Mouse (Mus musculus): Measurements from ENCODE around the gene Usp22. TPM values are rescaled to one million over a fixed set of nuclear protein-coding genes. Genes with fewer than 3 reads are reported as not detected.
"Not testable (repeated sequence)": the region's sequence is repeated elsewhere in the genome, so short reads cannot be mapped to it uniquely, and the experiment has no call there.

The Usp22 gene
- polyA plus RNA-seq, 1 experiment from 2014 or later: 106 TPM

DNA sequence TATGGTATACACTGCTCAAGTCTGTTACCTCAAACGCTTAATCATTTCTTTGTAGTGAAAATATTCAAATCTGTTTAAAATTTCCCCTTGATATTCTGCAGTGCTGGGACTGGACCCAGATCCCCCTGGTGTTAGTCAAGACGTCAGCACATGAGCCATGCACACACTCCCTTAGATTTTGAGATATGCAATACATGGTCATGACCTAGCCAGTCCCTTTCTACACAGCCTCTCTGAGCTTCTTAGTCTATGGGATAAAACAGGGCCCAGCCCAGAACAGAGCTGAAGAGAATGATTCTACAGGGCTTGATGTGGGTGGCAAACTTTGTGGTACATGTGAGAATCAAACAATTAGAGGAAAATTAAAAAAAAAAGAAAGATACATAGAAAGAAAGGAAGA, 33.2 kb downstream of the Usp22 start:
- no peak for ATAC-seq (ENCODE audit: insufficient number of reproducible peaks, low FRiP score)
- WGBS: 67% methylated on average over 2 of the region's 2 CpGs
- no peak overlapping the region for H3K4me2 ChIP-seq
- no peaks in the 10 kb centered on the region for H3K9me3 ChIP-seq (replicated peaks)
- no peak overlapping the region for H3K9ac ChIP-seq
- no peak overlapping the region for H3K4me3 ChIP-seq
- no peak overlapping the region for H3K27ac ChIP-seq (ENCODE audit: poor library complexity, severe bottlenecking)
- H3K36me3 ChIP-seq: no peaks in the 10 kb centered on the region
- peaks cover 10% of the 10 kb centered on the region for H3K27me3 ChIP-seq (replicated peaks)
- peaks cover 15% of the 10 kb centered on the region for H3K4me1 ChIP-seq (replicated peaks)

DNA sequence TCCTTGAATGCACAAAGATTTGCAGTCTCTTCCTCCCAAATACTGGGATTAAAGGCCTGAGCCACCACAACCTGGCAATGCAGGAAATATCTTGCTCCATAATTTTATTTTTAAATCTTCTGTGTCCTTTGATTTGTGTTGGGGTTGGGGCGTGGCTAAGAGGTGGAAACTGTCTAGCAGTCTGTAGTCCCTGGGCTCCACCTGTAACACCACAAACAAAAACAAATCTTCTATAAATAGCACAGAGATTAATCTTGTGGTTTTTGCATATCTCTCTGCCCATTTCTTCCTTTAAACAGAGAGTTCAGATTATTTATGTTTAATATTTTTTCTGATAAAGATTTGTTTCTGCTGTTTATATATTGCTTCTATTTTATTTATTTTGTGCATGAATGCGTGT, 41.9 kb downstream of the Usp22 start:
- 73% methylated on average over 2 of the region's 2 CpGs for WGBS
- no peak overlapping the region for H3K9ac ChIP-seq
- ATAC-seq (ENCODE audit: insufficient number of reproducible peaks, low FRiP score): no peak

DNA sequence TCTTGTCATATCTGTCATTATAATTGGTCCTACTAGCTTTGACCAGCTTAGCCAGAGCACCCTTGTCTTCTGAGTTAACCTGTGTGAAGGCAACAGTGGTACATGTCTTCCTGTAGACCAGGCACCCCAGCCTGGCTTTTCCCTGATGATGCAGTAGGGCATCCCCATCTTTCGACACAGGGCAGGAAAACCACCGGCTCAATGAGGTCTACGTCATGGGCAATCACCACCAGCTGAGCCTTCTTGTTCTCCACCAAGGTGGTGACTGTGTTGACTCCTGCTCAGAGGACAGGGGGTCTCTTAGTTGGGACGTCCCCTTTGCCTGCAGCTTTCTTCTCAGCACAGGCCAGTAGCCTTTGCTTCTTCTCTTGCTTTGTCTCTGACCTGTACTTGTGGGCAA, 44.2 kb downstream of the Usp22 start:
- not testable (repeated sequence) for H3K9ac ChIP-seq; H3K27me3 ChIP-seq (replicated peaks); ATAC-seq (ENCODE audit: insufficient number of reproducible peaks, low FRiP score); H3K9me3 ChIP-seq (replicated peaks); H3K4me3 ChIP-seq; H3K4me1 ChIP-seq (replicated peaks); H3K4me2 ChIP-seq; H3K27ac ChIP-seq (ENCODE audit: poor library complexity, severe bottlenecking); H3K36me3 ChIP-seq
- WGBS: 75% methylated on average over 4 of the region's 4 CpGs

More for the DNA sequence above, 41.9 kb downstream of the Usp22 start:
- Histone ChIP-seq H3K27ac (ENCODE audit: poor library complexity, severe bottlenecking) (no peak overlapping the region), H3K4me1 (replicated peaks) (no peaks in the 10 kb centered on the region), H3K9me3 (replicated peaks) (no peaks in the 10 kb centered on the region), H3K36me3 (no peaks in the 10 kb centered on the region), H3K27me3 (replicated peaks) (no peaks in the 10 kb centered on the region), H3K4me2 (no peak overlapping the region), H3K4me3 (no peak overlapping the region)

DNA sequence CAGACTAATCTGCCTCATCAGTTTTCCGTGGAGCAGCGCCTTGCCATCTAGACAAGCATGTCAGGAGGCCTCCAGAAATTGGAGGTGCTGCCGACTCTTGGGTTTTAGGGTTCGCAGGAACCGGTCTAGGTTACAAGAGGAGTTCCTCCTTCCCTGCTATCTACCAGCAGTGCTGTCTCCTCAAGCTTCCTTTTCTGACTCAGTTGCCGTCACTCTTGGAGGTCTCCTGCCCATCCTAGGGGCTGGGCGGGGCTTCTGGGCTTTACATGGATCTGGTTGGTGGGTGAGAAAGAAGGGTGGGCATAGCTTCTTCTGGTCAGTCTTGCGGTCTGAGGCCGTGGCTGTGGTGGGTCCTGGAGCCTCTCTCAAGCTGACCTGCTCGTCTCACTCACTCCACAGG, 45.5 kb downstream of the Usp22 start:
- no peaks in the 10 kb centered on the region for H3K36me3 ChIP-seq
- no peaks in the 10 kb centered on the region for H3K4me1 ChIP-seq (replicated peaks)
- ATAC-seq (ENCODE audit: insufficient number of reproducible peaks, low FRiP score): no peak
- H3K4me3 ChIP-seq: no peak overlapping the region
- H3K4me2 ChIP-seq: no peak overlapping the region
- H3K27me3 ChIP-seq (replicated peaks): no peaks in the 10 kb centered on the region
- H3K27ac ChIP-seq (ENCODE audit: poor library complexity, severe bottlenecking): no peak overlapping the region
- 37% methylated on average over 10 of the region's 10 CpGs for whole genome bisulfite sequencing
- H3K9ac ChIP-seq: no peak overlapping the region
- H3K9me3 ChIP-seq (replicated peaks): no peaks in the 10 kb centered on the region

DNA sequence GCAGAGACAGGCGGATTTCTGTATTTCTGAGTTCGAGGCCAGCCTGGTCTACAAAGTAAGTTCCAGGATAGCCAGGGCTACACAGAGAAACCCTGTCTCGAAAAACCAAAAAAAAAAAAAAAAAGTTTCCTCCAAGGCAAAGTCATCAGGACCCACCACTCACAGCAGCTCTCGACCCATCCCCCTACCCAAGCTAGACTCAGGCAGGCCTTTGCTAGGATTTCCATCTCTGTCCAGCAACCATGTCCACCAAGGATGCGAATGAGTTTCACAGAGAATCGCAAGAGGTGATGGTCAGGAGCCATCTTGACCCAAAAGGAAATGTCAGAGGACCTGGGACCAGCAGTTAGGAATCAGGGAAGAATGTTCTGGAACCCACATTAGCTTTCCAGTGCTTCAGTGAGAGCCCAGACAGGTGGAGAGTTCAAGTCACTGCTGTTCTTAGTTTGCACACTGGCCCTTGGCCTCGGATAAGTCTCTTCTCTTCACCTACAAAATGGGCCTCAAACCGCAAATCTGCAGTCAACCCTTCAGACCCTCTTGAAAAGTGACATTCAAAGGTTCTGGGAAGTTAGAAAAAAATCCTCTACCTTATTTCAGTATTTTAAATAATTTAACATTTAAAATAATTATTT, 47.3 kb downstream of the Usp22 start:
- H3K4me3 ChIP-seq: no peak overlapping the region
- no peaks in the 10 kb centered on the region for H3K36me3 ChIP-seq
- no peak overlapping the region for H3K9ac ChIP-seq
- WGBS: 85% methylated on average over 8 of the region's 8 CpGs
- ATAC-seq (ENCODE audit: insufficient number of reproducible peaks, low FRiP score): no peak
- H3K27ac ChIP-seq (ENCODE audit: poor library complexity, severe bottlenecking): no peak overlapping the region
- H3K9me3 ChIP-seq (replicated peaks): no peaks in the 10 kb centered on the region
- H3K27me3 ChIP-seq (replicated peaks): no peaks in the 10 kb centered on the region
- H3K4me1 ChIP-seq (replicated peaks): no peaks in the 10 kb centered on the region
- H3K4me2 ChIP-seq: no peak overlapping the region

DNA sequence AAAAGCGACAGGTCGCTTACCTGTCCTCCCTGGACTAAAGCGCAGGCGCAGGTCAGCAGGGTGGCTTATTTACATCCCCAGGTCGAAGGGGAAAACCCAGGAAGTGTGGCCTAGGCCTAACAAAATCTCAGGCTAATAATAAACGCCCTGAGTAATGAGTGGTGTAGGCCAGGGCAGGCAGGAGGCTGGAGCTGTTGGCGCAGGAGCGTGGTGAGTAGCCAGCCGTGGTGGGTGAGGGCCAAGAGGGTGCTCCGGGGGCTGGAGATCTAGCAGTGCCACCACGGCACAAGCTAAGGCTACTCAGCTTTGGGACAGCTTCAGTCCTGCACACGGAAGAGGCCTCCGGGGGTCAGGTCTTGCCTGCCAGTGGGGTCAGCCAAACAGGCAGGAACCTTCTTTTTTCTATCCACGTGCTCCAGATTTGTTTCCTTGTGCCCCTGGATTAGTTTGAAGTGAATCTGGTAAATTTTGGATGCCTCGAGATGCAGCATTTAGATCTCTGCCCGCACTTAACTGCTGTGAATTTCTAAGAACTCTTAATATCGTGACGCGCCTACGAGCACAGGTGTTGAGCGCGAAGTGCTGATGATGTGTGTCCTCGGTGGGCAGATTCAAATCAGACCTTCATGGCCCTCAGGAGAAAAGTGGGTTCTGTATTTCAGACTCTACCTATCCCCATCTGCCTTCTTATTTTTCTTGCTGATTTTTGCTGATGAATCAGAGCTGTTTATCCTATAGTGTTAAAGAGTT, 48.1 kb downstream of the Usp22 start, which contains the start of gene Tnfrsf13b:
Gene Tnfrsf13b, plus strand, starts transcription at position 150 of the 750 bp plus-strand sequence.
- H3K27ac ChIP-seq (ENCODE audit: poor library complexity, severe bottlenecking): no peak within 1 kb of the TSS
- H3K9me3 ChIP-seq (replicated peaks): no peaks in the 10 kb centered on the region
- WGBS: 81% methylated on average over 23 of the region's 23 CpGs
- no peak within 1 kb of the TSS for H3K9ac ChIP-seq
- no peak for ATAC-seq (ENCODE audit: insufficient number of reproducible peaks, low FRiP score)
- no peaks in the 10 kb centered on the region for H3K4me1 ChIP-seq (replicated peaks)
- H3K36me3 ChIP-seq: no peaks in the 10 kb centered on the region
- no peaks in the 10 kb centered on the region for H3K27me3 ChIP-seq (replicated peaks)
- no peak within 1 kb of the TSS for H3K4me3 ChIP-seq
- no peak within 1 kb of the TSS for H3K4me2 ChIP-seq

DNA sequence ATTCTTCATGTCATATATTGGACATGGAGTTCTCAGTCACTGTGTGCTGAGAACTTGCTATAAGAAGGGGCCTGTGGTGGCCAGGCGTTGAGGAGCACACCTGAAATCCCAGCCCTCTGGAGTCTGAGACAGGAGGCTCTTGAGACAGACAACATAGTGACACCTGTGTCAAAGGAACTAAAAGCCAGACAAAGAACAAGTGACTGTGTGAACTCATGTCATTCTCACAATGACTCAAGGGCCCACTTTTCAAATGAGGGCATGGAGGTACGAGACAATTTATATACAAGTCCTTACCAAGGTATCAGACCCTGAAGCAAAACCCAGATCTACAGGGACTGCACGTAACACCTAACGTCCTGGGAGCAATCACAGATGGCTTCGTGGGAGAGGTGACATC, 48.9 kb downstream of the Usp22 start:
- Histone ChIP-seq H3K4me2 (no peak overlapping the region), H3K4me3 (no peak overlapping the region), H3K27me3 (replicated peaks) (no peaks in the 10 kb centered on the region), H3K9me3 (replicated peaks) (no peaks in the 10 kb centered on the region), H3K4me1 (replicated peaks) (no peaks in the 10 kb centered on the region), H3K9ac (no peak overlapping the region), H3K27ac (ENCODE audit: poor library complexity, severe bottlenecking) (no peak overlapping the region), H3K36me3 (no peaks in the 10 kb centered on the region)
- ATAC-seq (ENCODE audit: insufficient number of reproducible peaks, low FRiP score): no peak
- 76% methylated on average over 5 of the region's 5 CpGs for WGBS

DNA sequence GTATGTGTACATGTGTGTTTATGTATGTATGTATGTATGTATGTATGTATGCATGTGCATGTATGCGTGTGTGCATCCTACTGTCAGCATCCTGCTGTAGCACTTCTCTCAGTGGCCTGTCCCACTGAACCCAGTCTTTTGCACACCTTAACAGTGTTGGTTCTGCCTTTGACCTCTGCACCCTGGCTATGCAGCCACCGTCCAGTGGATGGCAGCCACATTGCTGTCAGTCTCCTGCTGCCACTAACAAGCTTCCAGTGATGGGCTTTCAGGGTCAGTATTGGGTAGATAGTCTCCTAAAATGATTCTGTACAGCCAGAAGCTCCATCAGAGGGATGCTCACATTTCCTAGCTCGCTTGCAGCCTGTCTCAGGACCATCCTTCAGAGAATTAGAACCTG, 51.0 kb downstream of the Usp22 start:
- no peaks in the 10 kb centered on the region for H3K36me3 ChIP-seq
- 0 out of 2 replicates have a peak, but pooled peaks cover 1% of the 10 kb centered on the region for H3K9me3 ChIP-seq (replicated peaks)
- 57% methylated on average over 3 of the region's 3 CpGs for WGBS

DNA sequence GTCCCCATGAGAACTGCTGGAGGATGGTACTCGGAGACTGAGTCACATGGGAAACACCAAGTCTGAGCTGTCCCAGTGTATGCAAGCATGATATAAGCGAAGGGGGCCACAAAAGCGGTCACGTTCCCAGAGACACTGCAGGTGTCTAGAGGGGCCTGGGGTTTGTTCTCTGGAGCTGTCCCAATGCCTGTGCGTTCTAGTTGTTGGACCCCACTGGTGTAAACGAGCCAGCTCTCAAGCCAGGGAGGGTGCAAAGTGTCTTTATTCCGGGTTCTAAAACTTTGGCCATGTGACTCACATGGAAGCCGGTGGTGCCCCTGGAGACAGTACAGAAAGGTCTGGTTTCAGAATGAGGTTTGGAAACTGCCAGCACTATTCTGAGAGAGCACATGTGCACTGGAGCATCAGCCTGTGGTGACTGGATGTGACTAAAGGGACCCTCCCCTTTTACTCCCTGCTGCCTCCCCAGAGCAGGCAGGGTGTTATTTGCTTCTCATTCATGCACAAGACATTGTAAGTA, 52.0 kb downstream of the Usp22 start:
- H3K9ac ChIP-seq: no peak overlapping the region
- no peak overlapping the region for H3K27ac ChIP-seq (ENCODE audit: poor library complexity, severe bottlenecking)
- no peak overlapping the region for H3K4me3 ChIP-seq
- H3K4me1 ChIP-seq (replicated peaks): no peaks in the 10 kb centered on the region
- H3K27me3 ChIP-seq (replicated peaks): no peaks in the 10 kb centered on the region
- H3K9me3 ChIP-seq (replicated peaks): 0 out of 2 replicates have a peak, but pooled peaks cover 10% of the 10 kb centered on the region
- 79% methylated on average over 8 of the region's 8 CpGs for WGBS
- no peak overlapping the region for H3K4me2 ChIP-seq
- H3K36me3 ChIP-seq: no peaks in the 10 kb centered on the region
- ATAC-seq (ENCODE audit: insufficient number of reproducible peaks, low FRiP score): no peak

More for the DNA sequence above, 51.0 kb downstream of the Usp22 start:
- no peaks in the 10 kb centered on the region for H3K4me1 ChIP-seq (replicated peaks)
- no peak overlapping the region for H3K9ac ChIP-seq
- no peak overlapping the region for H3K27ac ChIP-seq (ENCODE audit: poor library complexity, severe bottlenecking)
- H3K4me3 ChIP-seq: no peak overlapping the region
- no peak overlapping the region for H3K4me2 ChIP-seq
- no peak for ATAC-seq (ENCODE audit: insufficient number of reproducible peaks, low FRiP score)
- H3K27me3 ChIP-seq (replicated peaks): no peaks in the 10 kb centered on the region

DNA sequence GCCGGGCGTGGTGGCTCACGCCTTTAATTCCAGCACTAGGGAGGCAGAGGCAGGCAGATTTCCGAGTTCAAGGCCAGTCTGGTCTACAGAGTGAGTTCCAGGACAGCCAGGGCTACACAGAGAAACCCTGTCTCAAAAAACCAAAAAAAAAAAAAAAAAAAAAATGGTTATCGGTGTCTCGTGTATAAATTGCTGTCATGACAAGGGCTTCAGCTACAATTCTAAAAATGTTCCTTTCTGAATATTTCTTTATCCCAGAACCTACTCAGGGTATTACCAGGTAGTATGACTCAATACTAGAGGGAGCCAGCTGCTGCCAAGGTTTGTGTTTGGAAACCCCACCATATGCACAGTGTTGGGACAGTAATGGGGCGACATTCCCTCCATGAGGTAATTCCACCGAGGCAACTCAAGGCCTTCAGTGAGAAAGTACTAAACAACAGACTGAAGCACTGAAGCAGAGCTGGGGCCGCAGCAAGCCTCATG, 52.5 kb downstream of the Usp22 start:
- Histone ChIP-seq H3K4me1 (replicated peaks) (no peaks in the 10 kb centered on the region), H3K27me3 (replicated peaks) (no peaks in the 10 kb centered on the region), H3K4me3 (no peak overlapping the region), H3K9me3 (replicated peaks) (0 out of 2 replicates have a peak, but pooled peaks cover 10% of the 10 kb centered on the region), H3K27ac (ENCODE audit: poor library complexity, severe bottlenecking) (no peak overlapping the region), H3K4me2 (no peak overlapping the region), H3K36me3 (no peaks in the 10 kb centered on the region), H3K9ac (no peak overlapping the region)
- 82% methylated on average over 9 of the region's 9 CpGs for WGBS
- no peak for ATAC-seq (ENCODE audit: insufficient number of reproducible peaks, low FRiP score)

DNA sequence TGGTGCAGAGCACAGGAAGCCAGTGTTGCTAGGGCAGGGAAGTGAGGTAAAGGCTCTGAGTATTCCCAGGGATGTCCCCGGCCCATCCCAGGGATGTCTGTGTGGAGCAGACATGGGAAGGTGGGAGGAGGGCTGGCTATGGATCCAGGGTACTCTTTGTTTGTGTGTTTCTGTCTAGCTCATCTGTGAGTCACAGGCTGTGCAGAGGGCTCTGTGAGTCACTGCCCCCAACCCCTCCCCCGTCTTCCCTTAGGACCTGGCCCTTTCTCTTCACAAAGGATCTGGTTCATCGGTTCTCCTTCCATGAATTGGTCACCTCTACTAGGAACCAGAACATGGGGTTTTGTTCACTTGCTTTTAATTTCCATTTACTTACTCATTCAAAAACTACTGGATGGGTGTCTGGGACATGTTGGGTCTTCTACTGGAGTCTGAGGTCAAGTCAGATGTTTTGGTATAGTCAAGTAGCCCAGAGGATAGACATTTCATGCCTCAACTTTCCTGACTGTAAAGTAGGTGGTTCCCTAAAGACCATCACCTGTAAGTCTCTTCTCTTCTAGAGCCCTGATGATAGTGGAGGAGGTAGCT, 54.8 kb downstream of the Usp22 start:
- H3K27ac ChIP-seq (ENCODE audit: poor library complexity, severe bottlenecking): no peak overlapping the region
- H3K4me2 ChIP-seq: no peak overlapping the region
- no peaks in the 10 kb centered on the region for H3K36me3 ChIP-seq
- 70% methylated on average over 3 of the region's 3 CpGs for WGBS
- no peak overlapping the region for H3K4me3 ChIP-seq
- no peaks in the 10 kb centered on the region for H3K4me1 ChIP-seq (replicated peaks)
- no peaks in the 10 kb centered on the region for H3K27me3 ChIP-seq (replicated peaks)
- ATAC-seq (ENCODE audit: insufficient number of reproducible peaks, low FRiP score): no peak
- H3K9me3 ChIP-seq (replicated peaks): 0 out of 2 replicates have a peak, but pooled peaks cover 10% of the 10 kb centered on the region
- no peak overlapping the region for H3K9ac ChIP-seq

All from heart, embryonic 12.5 days (tissue).